Mouse (Mus musculus) forebrain, postnatal 0 days (tissue): ENCODE measurements around the gene Rdh16f1. TPM values are rescaled to one million over a fixed set of nuclear protein-coding genes. Genes with fewer than 3 reads are reported as not detected.
"Not testable (repeated sequence)": the region's sequence is repeated elsewhere in the genome, so short reads cannot be mapped to it uniquely, and the experiment has no call there.

Experiments
- ATAC-seq: fragments of 200-750 bp; cut with Nextera tagmentation; 2 replicates; pipeline ENCODE4 v1.8.0; 2017; ENCODE audit warnings: mild to moderate bottlenecking, moderate library complexity
- DNase-seq: peaks from one replicate; pipeline ENCODE4 v3.0.0-alpha.2; 2015
- H3K27ac ChIP-seq: fragments of 300-500 bp; sonication (generic); 2 replicates; pipeline ENCODE4 v1.5.1; 2014; ENCODE audit warnings: low read depth, mild to moderate bottlenecking, antibody characterized with exemption, low read length, moderate library complexity, mixed read lengths
- H3K27me3 ChIP-seq: fragments of 300-500 bp; sonication (generic); 2 replicates; pipeline ENCODE4 v1.6.1; 2014; ENCODE audit warnings: mild to moderate bottlenecking, low read length, mixed read lengths; ENCODE audit not compliant: insufficient read depth
- H3K36me3 ChIP-seq: fragments of 300-500 bp; sonication (generic); 2 replicates; pipeline ENCODE4 v1.6.1; 2014; ENCODE audit warnings: mild to moderate bottlenecking, moderate library complexity; ENCODE audit not compliant: insufficient read depth
- H3K4me1 ChIP-seq: fragments of 300-500 bp; sonication (generic); 2 replicates; pipeline ENCODE4 v1.6.1; 2014; ENCODE audit warnings: antibody characterized with exemption; ENCODE audit not compliant: insufficient read depth
- H3K4me2 ChIP-seq: fragments of 300-500 bp; sonication (generic); 2 replicates; pipeline ENCODE4 v1.6.1; 2014; ENCODE audit warnings: low read depth, mild to moderate bottlenecking, moderate library complexity
- H3K4me3 ChIP-seq: fragments of 300-500 bp; sonication (generic); 2 replicates; pipeline ENCODE4 v1.5.1; 2014; ENCODE audit warnings: low read depth, low read length, mixed read lengths
- H3K9ac ChIP-seq: fragments of 300-500 bp; sonication (generic); 2 replicates; pipeline ENCODE4 v1.6.1; 2014; ENCODE audit warnings: mild to moderate bottlenecking
- H3K9me3 ChIP-seq: fragments of 300-500 bp; sonication (generic); 2 replicates; pipeline ENCODE4 v1.6.1; 2016; ENCODE audit warnings: low read length
- CTCF ChIP-seq: sonication (generic); IDR thresholded peaks from 2 replicates; pipeline ENCODE4 v1.5.1; 2016; ENCODE audit warnings: antibody characterized with exemption, control low read depth, low read depth
- WGBS: fragments of 180-500 bp; shearing (Covaris S2); extraction: QIAGEN DNeasy Blood & Tissue Kit; methylation state at CpG from one replicate; pipeline ENCODE4 v1.1.7; 2014; 5-methylcytosine and 5-hydroxymethylcytosine counted together
- polyA plus RNA-seq: library from polyadenylated mRNA; unstranded; fragments of >200 nt; fragmentation: Nextera tagmentation; extraction: Ambion mirVana; gene quantifications from 2 replicates; pipeline ENCODE4 v1.2.1, GENCODE M21; 2015
- total RNA-seq: library from RNA; depleted of rRNA; stranded (reverse); fragments of >200 nt; gene quantifications from 2 replicates; pipeline ENCODE4 v1.2.3, GENCODE M21; 2014; rRNA removed

The Rdh16f1 gene
- total and polyA plus RNA-seq, 2 experiments from 2014 or later, result not detected

- Histone ChIP-seq H3K4me3 (no peak overlapping the region), H3K4me1 (no peaks in the 10 kb centered on the region), H3K4me2 (no peak overlapping the region), H3K27ac (no peak overlapping the region), H3K9ac (no peak overlapping the region), H3K27me3 (no peaks in the 10 kb centered on the region), H3K9me3 (no peaks in the 10 kb centered on the region), H3K36me3 (no peaks in the 10 kb centered on the region)
- TF ChIP-seq CTCF, result no peak
- 81% methylated on average over 5 of the region's 5 CpGs for WGBS
- DNase-seq, result no peak
- ATAC-seq, result no peak
Observed at GRCm38 (mm10) chr10:127835292-127835691, 75.7 kb downstream of the Rdh16f1 start.

- not testable (repeated sequence) for H3K27me3 ChIP-seq, H3K27ac ChIP-seq, H3K4me2 ChIP-seq, H3K9ac ChIP-seq, H3K4me1 ChIP-seq, H3K36me3 ChIP-seq, DNase-seq, ATAC-seq, H3K4me3 ChIP-seq, H3K9me3 ChIP-seq
- WGBS, result 98% methylated on average over 5 of the region's 5 CpGs
Observed at GRCm38 (mm10) chr10:127837793-127838192, 78.2 kb downstream of the Rdh16f1 start.

DNA sequence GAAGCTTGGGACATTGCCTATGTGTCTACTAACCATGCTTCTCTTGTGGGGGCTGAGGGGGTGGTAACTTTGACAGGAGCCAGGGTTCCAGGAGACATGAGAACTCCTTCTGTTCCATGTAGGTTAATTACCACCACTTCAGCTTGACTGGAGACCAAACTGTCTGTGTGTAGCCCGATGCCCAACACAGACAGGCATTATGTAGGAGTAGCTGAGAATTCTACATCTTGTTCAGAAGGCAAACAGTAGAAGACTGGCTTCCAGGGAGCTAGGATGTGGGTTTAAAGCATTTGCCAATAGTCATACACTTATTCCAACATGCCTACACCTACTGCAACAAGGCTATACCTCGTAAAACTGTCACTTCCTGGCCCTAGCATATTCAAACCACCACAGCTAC, 79.0 kb downstream of the Rdh16f1 start:
- H3K4me1 ChIP-seq, result no peaks in the 10 kb centered on the region
- DNase-seq (no peak), ATAC-seq (no peak)
- H3K36me3 ChIP-seq, result no peaks in the 10 kb centered on the region
- no peaks in the 10 kb centered on the region for H3K9me3 ChIP-seq
- 86% methylated on average over 2 of the region's 2 CpGs for WGBS
- H3K27ac ChIP-seq, result no peak overlapping the region
- no peak overlapping the region for H3K4me2 ChIP-seq
- H3K27me3 ChIP-seq, result no peaks in the 10 kb centered on the region
- H3K4me3 ChIP-seq, result no peak overlapping the region
- TF ChIP-seq CTCF, result no peak
- H3K9ac ChIP-seq, result no peak overlapping the region

DNA sequence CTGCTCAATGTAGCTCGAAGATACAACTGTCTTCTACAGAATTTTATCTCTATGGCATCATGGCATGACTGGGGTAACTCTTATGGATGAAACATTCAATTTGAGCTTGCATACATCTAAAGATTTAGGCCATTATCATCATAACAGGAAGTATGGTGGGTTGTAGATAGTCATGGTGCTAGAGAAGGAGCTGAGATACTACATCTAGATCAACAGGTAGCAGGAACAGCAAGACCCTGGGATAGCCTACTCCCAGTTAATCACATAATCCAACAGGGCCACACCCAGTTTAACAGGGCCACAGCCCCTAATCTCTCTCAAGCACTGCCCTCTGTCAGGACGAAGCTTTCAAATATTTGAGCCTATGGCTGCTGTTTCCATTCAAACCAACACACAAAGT, 81.2 kb downstream of the Rdh16f1 start:
- Histone ChIP-seq H3K9ac (no peak overlapping the region), H3K9me3 (no peaks in the 10 kb centered on the region), H3K4me2 (no peak overlapping the region), H3K36me3 (no peaks in the 10 kb centered on the region), H3K27me3 (no peaks in the 10 kb centered on the region), H3K27ac (no peak overlapping the region), H3K4me3 (no peak overlapping the region), H3K4me1 (no peaks in the 10 kb centered on the region)
- WGBS, result 67% methylated on average over 2 of the region's 2 CpGs
- ATAC-seq, result no peak
- DNase-seq, result no peak
- TF ChIP-seq CTCF, result no peak

Other genes with a start within 250 kb of the Rdh16f1 start
- 4.9 and 15.5 TPM in 2 replicates for gene Ndufa4l2, start 244.8 kb upstream of the Rdh16f1 start, total RNA-seq
- gene Ndufa4l2, start 244.8 kb upstream of the Rdh16f1 start, polyA plus RNA-seq, result 15.2 and 15.5 TPM in 2 replicates
- gene Shmt2, start 237.3 kb upstream of the Rdh16f1 start, total RNA-seq, result 31.5 and 43.8 TPM in 2 replicates
- gene Shmt2, start 237.3 kb upstream of the Rdh16f1 start, polyA plus RNA-seq, result 39.0 and 39.9 TPM in 2 replicates
- 2.1 and 2.2 TPM in 2 replicates for gene Nxph4, start 225.2 kb upstream of the Rdh16f1 start, total RNA-seq
- 19.9 and 22.6 TPM in 2 replicates for gene Nxph4, start 225.2 kb upstream of the Rdh16f1 start, polyA plus RNA-seq
- 183 and 228 TPM in 2 replicates for gene Lrp1, start 138.6 kb upstream of the Rdh16f1 start, total RNA-seq
- 42.2 and 70.4 TPM in 2 replicates for gene Lrp1, start 138.6 kb upstream of the Rdh16f1 start, polyA plus RNA-seq
- gene Stat6, start 116.8 kb upstream of the Rdh16f1 start, total RNA-seq, result 4.6 and 5.4 TPM in 2 replicates
- 4.3 and 4.4 TPM in 2 replicates for gene Stat6, start 116.8 kb upstream of the Rdh16f1 start, polyA plus RNA-seq
- gene Nemp1, start 92.9 kb upstream of the Rdh16f1 start, total RNA-seq, result 3.4 and 6.1 TPM in 2 replicates
- gene Nemp1, start 92.9 kb upstream of the Rdh16f1 start, polyA plus RNA-seq, result 2.8 and 3.2 TPM in 2 replicates
- gene Nab2, start 91.2 kb upstream of the Rdh16f1 start, total RNA-seq, result 12.9 and 14.4 TPM in 2 replicates
- 4.5 and 4.8 TPM in 2 replicates for gene Nab2, start 91.2 kb upstream of the Rdh16f1 start, polyA plus RNA-seq
- gene Myo1a, start 54.6 kb upstream of the Rdh16f1 start, total RNA-seq, result 0.15 and 0.29 TPM in 2 replicates
- 0.28 and 0.35 TPM in 2 replicates for gene Myo1a, start 54.6 kb upstream of the Rdh16f1 start, polyA plus RNA-seq
- 0.46 and 2.8 TPM in 2 replicates for gene Tac2, start 35.3 kb upstream of the Rdh16f1 start, total RNA-seq
- 6.0 and 9.1 TPM in 2 replicates for gene Tac2, start 35.3 kb upstream of the Rdh16f1 start, polyA plus RNA-seq
- gene Zbtb39, start 20.2 kb upstream of the Rdh16f1 start, total RNA-seq, result 7.5 and 11.9 TPM in 2 replicates
- gene Zbtb39, start 20.2 kb upstream of the Rdh16f1 start, polyA plus RNA-seq, result 2.3 and 2.4 TPM in 2 replicates
- gene Gpr182, start 8.1 kb upstream of the Rdh16f1 start, total RNA-seq, result 0.62 and 1.3 TPM in 2 replicates
- gene Gpr182, start 8.1 kb upstream of the Rdh16f1 start, polyA plus RNA-seq, result 1.5 and 1.7 TPM in 2 replicates
- gene Rdh1, start 66 bp upstream of the Rdh16f1 start, total RNA-seq, result 0.24 TPM in 1 of 2 replicates, not detected in the other
- gene Rdh1, start 66 bp upstream of the Rdh16f1 start, polyA plus RNA-seq, result not detected in 2 replicates
- 0.57 and 0.69 TPM in 2 replicates for gene Rdh9, start 16.6 kb downstream of the Rdh16f1 start, total RNA-seq
- 0.62 and 0.68 TPM in 2 replicates for gene Rdh9, start 16.6 kb downstream of the Rdh16f1 start, polyA plus RNA-seq
- gene Rdh16, start 41.4 kb downstream of the Rdh16f1 start, total RNA-seq, result 0.08 TPM in 1 of 2 replicates, not detected in the other
- 0.07 TPM in 1 of 2 replicates, not detected in the other for gene Rdh16, start 41.4 kb downstream of the Rdh16f1 start, polyA plus RNA-seq
- not detected in 2 replicates for gene Rdh19, start 90.1 kb downstream of the Rdh16f1 start, total RNA-seq
- not detected in 2 replicates for gene Rdh19, start 90.1 kb downstream of the Rdh16f1 start, polyA plus RNA-seq
- gene Rdh16f2, start 106.7 kb downstream of the Rdh16f1 start, total RNA-seq, result not detected in 2 replicates
- not detected in 2 replicates for gene Rdh16f2, start 106.7 kb downstream of the Rdh16f1 start, polyA plus RNA-seq
- not detected in 2 replicates for gene Rdh7, start 129.0 kb downstream of the Rdh16f1 start, total RNA-seq
- not detected in 2 replicates for gene Rdh7, start 129.0 kb downstream of the Rdh16f1 start, polyA plus RNA-seq
- gene Sdr9c7, start 138.7 kb downstream of the Rdh16f1 start, total RNA-seq, result not detected in 2 replicates
- not detected in 2 replicates for gene Sdr9c7, start 138.7 kb downstream of the Rdh16f1 start, polyA plus RNA-seq
- not detected in 2 replicates for gene Hsd17b6, start 247.8 kb downstream of the Rdh16f1 start, total RNA-seq
- gene Hsd17b6, start 247.8 kb downstream of the Rdh16f1 start, polyA plus RNA-seq, result not detected in 2 replicates